Mouse (Mus musculus) embryonic facial prominence, embryonic 13.5 days (tissue): ENCODE measurements around the gene Pla2g12b. TPM values are rescaled to one million over a fixed set of nuclear protein-coding genes. Genes with fewer than 3 reads are reported as not detected.

ENCODE experiments used
- ATAC-seq: fragments of 200-750 bp; cut with Nextera tagmentation; 2 replicates; pipeline ENCODE4 v1.8.0; 2017; ENCODE audit warnings: low read depth; ENCODE audit not compliant: insufficient number of reproducible peaks, insufficient read depth, low FRiP score, low TSS enrichment
- H3K27ac ChIP-seq: fragments of 300-500 bp; sonication (generic); 2 replicates; pipeline ENCODE4 v1.5.1; 2015; ENCODE audit warnings: moderate library complexity, mild to moderate bottlenecking, inconsistent platforms
- H3K27me3 ChIP-seq: fragments of 300-500 bp; sonication (generic); 2 replicates; pipeline ENCODE4 v1.6.1; 2015; ENCODE audit warnings: mild to moderate bottlenecking, inconsistent platforms
- H3K36me3 ChIP-seq: fragments of 300-500 bp; sonication (generic); 2 replicates; pipeline ENCODE4 v1.6.1; 2015; ENCODE audit warnings: mild to moderate bottlenecking, inconsistent platforms
- H3K4me1 ChIP-seq: fragments of 300-500 bp; sonication (generic); 2 replicates; pipeline ENCODE4 v1.6.1; 2015; ENCODE audit warnings: inconsistent platforms
- H3K4me2 ChIP-seq: fragments of 300-500 bp; sonication (generic); 2 replicates; pipeline ENCODE4 v1.6.1; 2015; ENCODE audit warnings: moderate library complexity, mild to moderate bottlenecking, inconsistent platforms
- H3K4me3 ChIP-seq: fragments of 300-500 bp; sonication (generic); 2 replicates; pipeline ENCODE4 v1.5.1; 2015; ENCODE audit warnings: mild to moderate bottlenecking, inconsistent platforms
- H3K9ac ChIP-seq: fragments of 300-500 bp; sonication (generic); 2 replicates; pipeline ENCODE4 v1.6.1; 2015; ENCODE audit warnings: mild to moderate bottlenecking, inconsistent platforms
- H3K9me3 ChIP-seq: fragments of 300-500 bp; sonication (generic); 2 replicates; pipeline ENCODE4 v1.6.1; 2016; ENCODE audit warnings: inconsistent platforms
- WGBS: fragments of 180-500 bp; shearing (Covaris S2); methylation state at CpG from one replicate; pipeline ENCODE4 v1.1.7; 2015; ENCODE audit warnings: mixed read lengths; 5-methylcytosine and 5-hydroxymethylcytosine counted together
- polyA plus RNA-seq: library from polyadenylated mRNA; unstranded; fragments of >200 nt; fragmentation: Nextera tagmentation; extraction: Ambion mirVana; gene quantifications from 2 replicates; pipeline ENCODE4 v1.2.1, GENCODE M21; 2015

Pla2g12b gene
- polyA plus RNA-seq, 1 experiment from 2014 or later, result not detected

- no peak for ATAC-seq
- Histone ChIP-seq H3K36me3 (no peaks in the 10 kb centered on the region), H3K27ac (no peak within 1 kb of the TSS), H3K4me2 (no peak within 1 kb of the TSS), H3K9me3 (no peaks in the 10 kb centered on the region), H3K4me3 (no peak within 1 kb of the TSS), H3K27me3 (no peaks in the 10 kb centered on the region), H3K4me1 (peaks cover 20% of the 10 kb centered on the region), H3K9ac (no peak within 1 kb of the TSS)
- WGBS, result 86% methylated on average over 11 of the region's 11 CpGs
Measured at GRCm38 (mm10) chr10:59441735-59442134, 38.3 kb downstream of the Pla2g12b start, which contains the start of gene Oit3. Gene Oit3, minus strand, starts transcription at chr10:59441778.

GRCm38 (mm10) chr10:59443212-59443611 lies 39.8 kb downstream of the Pla2g12b start:
- H3K4me2 ChIP-seq, result no peak overlapping the region
- 50% methylated on average over 7 of the region's 7 CpGs for WGBS
- ATAC-seq, result no peak
- no peak overlapping the region for H3K27ac ChIP-seq
- H3K9me3 ChIP-seq, result no peaks in the 10 kb centered on the region
- no peak overlapping the region for H3K9ac ChIP-seq
- H3K4me3 ChIP-seq, result no peak overlapping the region
- H3K4me1 ChIP-seq, result peaks cover 20% of the 10 kb centered on the region
- H3K36me3 ChIP-seq, result no peaks in the 10 kb centered on the region
- H3K27me3 ChIP-seq, result no peaks in the 10 kb centered on the region

GRCm38 (mm10) chr10:59444106-59444505 lies 40.6 kb downstream of the Pla2g12b start:
- Histone ChIP-seq H3K4me1 (peaks cover 15% of the 10 kb centered on the region), H3K9ac (no peak overlapping the region), H3K9me3 (no peaks in the 10 kb centered on the region), H3K36me3 (no peaks in the 10 kb centered on the region), H3K27me3 (no peaks in the 10 kb centered on the region), H3K4me2 (no peak overlapping the region), H3K4me3 (no peak overlapping the region), H3K27ac (no peak overlapping the region)
- ATAC-seq, result no peak
- 79% methylated on average over 3 of the region's 3 CpGs for WGBS

GRCm38 (mm10) chr10:59444635-59445034 lies 41.2 kb downstream of the Pla2g12b start:
- Histone ChIP-seq H3K9ac (no peak overlapping the region), H3K4me3 (no peak overlapping the region), H3K27me3 (no peaks in the 10 kb centered on the region), H3K36me3 (no peaks in the 10 kb centered on the region), H3K4me2 (no peak overlapping the region), H3K4me1 (peaks cover 10% of the 10 kb centered on the region), H3K9me3 (no peaks in the 10 kb centered on the region), H3K27ac (no peak overlapping the region)
- WGBS, result 43% methylated on average over 8 of the region's 8 CpGs
- no peak for ATAC-seq

- WGBS, result 77% methylated on average over 10 of the region's 10 CpGs
- H3K9ac ChIP-seq, result no peak overlapping the region
- H3K4me3 ChIP-seq, result no peak overlapping the region
- no peak overlapping the region for H3K4me2 ChIP-seq
- H3K9me3 ChIP-seq, result no peaks in the 10 kb centered on the region
- H3K27me3 ChIP-seq, result no peaks in the 10 kb centered on the region
- no peak for ATAC-seq
- H3K36me3 ChIP-seq, result 0 out of 2 replicates have a peak, but pooled peaks cover 4% of the 10 kb centered on the region
- no peaks in the 10 kb centered on the region for H3K4me1 ChIP-seq
- no peak overlapping the region for H3K27ac ChIP-seq
Measured at GRCm38 (mm10) chr10:59446911-59447437, 43.5 kb downstream of the Pla2g12b start.

GRCm38 (mm10) chr10:59447546-59447945 lies 44.1 kb downstream of the Pla2g12b start:
- no peak overlapping the region for H3K4me3 ChIP-seq
- H3K9me3 ChIP-seq, result no peaks in the 10 kb centered on the region
- 63% methylated on average over 9 of the region's 9 CpGs for WGBS
- no peaks in the 10 kb centered on the region for H3K4me1 ChIP-seq
- H3K36me3 ChIP-seq, result 0 out of 2 replicates have a peak, but pooled peaks cover 4% of the 10 kb centered on the region
- H3K27me3 ChIP-seq, result no peaks in the 10 kb centered on the region
- no peak for ATAC-seq
- no peak overlapping the region for H3K4me2 ChIP-seq
- H3K9ac ChIP-seq, result no peak overlapping the region
- no peak overlapping the region for H3K27ac ChIP-seq

- Histone ChIP-seq H3K9ac (no peak overlapping the region), H3K4me3 (no peak overlapping the region), H3K36me3 (0 out of 2 replicates have a peak, but pooled peaks cover 4% of the 10 kb centered on the region), H3K27me3 (no peaks in the 10 kb centered on the region), H3K9me3 (no peaks in the 10 kb centered on the region), H3K4me1 (no peaks in the 10 kb centered on the region), H3K27ac (no peak overlapping the region), H3K4me2 (no peak overlapping the region)
- 46% methylated on average over 5 of the region's 5 CpGs for WGBS
- ATAC-seq, result no peak
Measured at GRCm38 (mm10) chr10:59451839-59452238, 48.4 kb downstream of the Pla2g12b start.

- Histone ChIP-seq H3K4me1 (no peaks in the 10 kb centered on the region), H3K4me2 (no peak overlapping the region), H3K9ac (no peak overlapping the region), H3K27ac (no peak overlapping the region), H3K4me3 (no peak overlapping the region), H3K9me3 (no peaks in the 10 kb centered on the region), H3K36me3 (0 out of 2 replicates have a peak, but pooled peaks cover 4% of the 10 kb centered on the region), H3K27me3 (no peaks in the 10 kb centered on the region)
- ATAC-seq, result no peak
- 95% methylated on average over 15 of the region's 15 CpGs for WGBS
Measured at GRCm38 (mm10) chr10:59454631-59455030, 51.2 kb downstream of the Pla2g12b start.

GRCm38 (mm10) chr10:59459767-59460166 lies 56.3 kb downstream of the Pla2g12b start:
- no peak overlapping the region for H3K4me3 ChIP-seq
- H3K27ac ChIP-seq, result no peak overlapping the region
- no peak overlapping the region for H3K4me2 ChIP-seq
- no peaks in the 10 kb centered on the region for H3K27me3 ChIP-seq
- 86% methylated on average over 12 of the region's 12 CpGs for WGBS
- ATAC-seq, result no peak
- no peaks in the 10 kb centered on the region for H3K4me1 ChIP-seq
- H3K36me3 ChIP-seq, result no peaks in the 10 kb centered on the region
- H3K9me3 ChIP-seq, result no peaks in the 10 kb centered on the region
- H3K9ac ChIP-seq, result no peak overlapping the region

- no peaks in the 10 kb centered on the region for H3K36me3 ChIP-seq
- peak; percentile 59; the same call in 1 of the 2 replicates for ATAC-seq
- WGBS, result 79% methylated on average over 6 of the region's 6 CpGs
- no peaks in the 10 kb centered on the region for H3K9me3 ChIP-seq
- H3K4me3 ChIP-seq, result no peak overlapping the region
- peak overlapping the region; percentile 13; the same call in 1 of the 2 replicates for H3K27ac ChIP-seq
- H3K4me1 ChIP-seq, result peaks cover 16% of the 10 kb centered on the region
- no peak overlapping the region for H3K9ac ChIP-seq
- H3K4me2 ChIP-seq, result no peak overlapping the region
- no peaks in the 10 kb centered on the region for H3K27me3 ChIP-seq
Measured at GRCm38 (mm10) chr10:59462307-59462706, 58.8 kb downstream of the Pla2g12b start.

GRCm38 (mm10) chr10:59465546-59465945 lies 62.1 kb downstream of the Pla2g12b start:
- Histone ChIP-seq H3K27me3 (no peaks in the 10 kb centered on the region), H3K4me3 (no peak overlapping the region), H3K4me1 (peaks cover 16% of the 10 kb centered on the region), H3K9me3 (no peaks in the 10 kb centered on the region), H3K36me3 (no peaks in the 10 kb centered on the region), H3K4me2 (no peak overlapping the region), H3K9ac (no peak overlapping the region), H3K27ac (no peak overlapping the region)
- WGBS, result 58% methylated on average over 3 of the region's 3 CpGs
- no peak for ATAC-seq

GRCm38 (mm10) chr10:59466626-59467025 lies 63.2 kb downstream of the Pla2g12b start:
- no peak for ATAC-seq
- H3K9ac ChIP-seq, result no peak overlapping the region
- no peaks in the 10 kb centered on the region for H3K9me3 ChIP-seq
- H3K36me3 ChIP-seq, result no peaks in the 10 kb centered on the region
- no peaks in the 10 kb centered on the region for H3K27me3 ChIP-seq
- WGBS, result 51% methylated on average over 4 of the region's 4 CpGs
- H3K4me2 ChIP-seq, result no peak overlapping the region
- no peak overlapping the region for H3K27ac ChIP-seq
- H3K4me3 ChIP-seq, result no peak overlapping the region
- H3K4me1 ChIP-seq, result peaks cover 16% of the 10 kb centered on the region
